Mouse (Mus musculus): ENCODE results near the gene Slc2a1.

DNA sequence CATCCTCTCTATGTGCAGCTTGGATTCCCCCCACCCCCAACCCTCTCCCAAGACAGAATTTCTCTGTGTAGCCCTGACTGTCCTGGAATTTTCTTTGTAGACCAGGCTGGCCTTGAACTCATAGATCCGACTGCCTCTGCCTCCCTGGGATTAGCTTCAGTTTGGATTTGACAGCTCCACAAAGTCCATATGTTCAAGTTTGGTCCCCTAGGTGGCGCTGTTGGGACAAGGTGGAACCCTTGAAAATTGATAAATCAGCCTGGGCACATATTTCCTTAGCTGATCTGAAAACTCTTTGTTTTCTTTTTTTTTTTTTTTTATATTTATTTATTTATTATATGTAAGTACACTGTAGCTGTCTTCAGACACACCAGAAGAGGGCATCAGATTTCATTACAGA lies 48.7 kb downstream of the Slc2a1 start:
- peak; percentile 78 for TF ChIP-seq CTCF (IDR thresholded peaks at IDR 0.05; ENCODE audit: low read depth)
- TF ChIP-seq EP300 (IDR thresholded peaks at IDR 0.05; ENCODE audit: low read depth) = no peak

Measured in liver, postnatal 0 days (tissue).